Mouse (Mus musculus) common myeloid progenitor, adult 5-6 weeks (primary cell): ENCODE measurements at regions not wholly inside any gene's neighbourhood (a gene's known extent, or its start where the extent isn't known, plus 50 kb on each side); places are given as distances from the start of the nearest gene placed in this dataset.

Source experiments
- ATAC-seq: replicated peaks from 2 replicates; pipeline ENCODE4 v1.8.0; 2016; ENCODE audit warnings: low read depth, mild to moderate bottlenecking, moderate TSS enrichment, inconsistent platforms; ENCODE audit not compliant: poor library complexity, severe bottlenecking

DNA sequence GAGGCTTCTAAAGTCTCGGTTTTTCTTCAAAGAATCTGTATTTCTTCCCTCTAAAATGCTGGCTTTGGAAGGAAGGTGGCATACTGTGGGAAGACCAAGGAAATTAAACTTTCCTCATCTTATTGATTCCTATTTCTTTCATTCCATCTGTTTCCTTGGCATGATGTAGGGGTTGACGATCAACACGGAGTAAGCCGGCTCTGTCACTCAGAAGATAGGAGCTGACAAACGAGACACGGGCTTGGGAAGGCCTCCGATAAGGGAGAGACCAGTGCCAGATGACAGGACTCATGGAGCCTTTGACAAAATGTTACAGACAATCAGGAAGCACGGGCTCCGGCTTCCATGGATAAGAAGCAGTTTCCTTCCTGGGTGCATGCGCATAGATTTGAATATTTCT lies 101.4 kb upstream of the Hsfy2 start:
- no peak for ATAC-seq

- no peak for ATAC-seq
These were observed 89.1 kb upstream of the Hsfy2 start for GRCm38 (mm10) chr1:56726183-56726840.

GRCm38 (mm10) chr1:56723656-56724055 lies 86.4 kb upstream of the Hsfy2 start:
- no peak for ATAC-seq

GRCm38 (mm10) chr1:56713011-56713726 lies 75.9 kb upstream of the Hsfy2 start:
- ATAC-seq: peak; percentile 71; the same call in 1 of the 2 replicates

DNA sequence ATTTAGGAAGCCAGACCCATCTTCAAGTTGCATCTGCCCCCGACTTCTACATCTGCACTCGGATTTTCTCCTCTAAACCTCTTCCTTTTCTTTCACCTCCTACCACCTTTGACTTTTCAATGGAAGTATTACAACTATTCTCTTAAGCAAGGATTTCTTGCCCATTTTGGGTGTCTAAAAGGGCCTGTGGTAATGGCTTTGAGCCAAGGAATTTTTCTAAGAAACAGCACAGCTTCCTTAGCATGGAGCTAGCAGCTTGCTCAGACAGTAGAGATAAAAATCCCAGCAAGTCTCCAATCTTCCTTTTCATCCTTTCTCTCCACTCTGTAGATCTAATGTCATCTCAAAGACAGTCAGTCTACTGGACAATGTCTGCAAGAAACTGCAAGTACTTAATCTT lies 63.2 kb upstream of the Hsfy2 start:
- ATAC-seq: no peak

DNA sequence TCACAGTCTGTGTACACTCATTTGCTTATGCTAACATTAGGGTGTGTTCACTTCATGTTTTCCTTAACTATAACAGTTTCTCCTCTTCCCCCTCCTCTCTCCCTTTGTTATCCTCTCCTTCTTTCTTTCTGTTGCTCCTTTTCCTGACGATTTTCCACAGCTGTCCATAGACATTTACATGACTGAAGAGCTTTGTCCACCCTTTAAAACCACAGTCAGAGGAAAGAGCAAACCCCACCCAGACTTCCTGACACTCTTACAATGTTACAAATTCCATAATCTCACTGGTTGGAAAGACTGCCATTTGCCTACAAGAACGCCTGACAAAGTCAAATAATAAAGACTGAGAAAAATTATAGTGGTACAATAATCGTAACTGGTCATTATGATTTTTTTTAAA lies 60.3 kb upstream of the Hsfy2 start:
- no peak for ATAC-seq
